Mouse (Mus musculus) liver, postnatal 0 days (tissue): ENCODE data around the gene Nedd9. TPM values are rescaled to one million over a fixed set of nuclear protein-coding genes. Genes with fewer than 3 reads are reported as not detected.
A peak's percentile ranks its signal among the peaks of the same experiment; 100 is the strongest.

Source experiments
- ATAC-seq: fragments of 200-750 bp; cut with Nextera tagmentation; 2 replicates; pipeline ENCODE4 v1.8.0; 2017; ENCODE audit warnings: mild to moderate bottlenecking, moderate library complexity
- DNase-seq: peaks from one replicate; pipeline ENCODE4 v3.0.0-alpha.2; 2016
- H3K27ac ChIP-seq: fragments of 300-500 bp; sonication (generic); 2 replicates; pipeline ENCODE4 v1.5.1; 2014; ENCODE audit warnings: antibody characterized with exemption, moderate library complexity, mild to moderate bottlenecking, low read depth
- H3K27me3 ChIP-seq: fragments of 300-500 bp; sonication (generic); 2 replicates; pipeline ENCODE4 v1.6.1; 2014; ENCODE audit warnings: low read length, control low read depth, mixed read lengths; ENCODE audit not compliant: insufficient read depth
- H3K36me3 ChIP-seq: fragments of 300-500 bp; sonication (generic); replicated peaks from 2 replicates; pipeline ENCODE4 v1.6.1; 2014; ENCODE audit warnings: mild to moderate bottlenecking, control low read depth, low read length, moderate library complexity, mixed read lengths; ENCODE audit not compliant: insufficient read depth
- H3K4me1 ChIP-seq: fragments of 300-500 bp; sonication (generic); 2 replicates; pipeline ENCODE4 v1.6.1; 2014; ENCODE audit warnings: antibody characterized with exemption, mild to moderate bottlenecking, control low read depth; ENCODE audit not compliant: insufficient read depth
- H3K4me2 ChIP-seq: fragments of 300-500 bp; sonication (generic); 2 replicates; pipeline ENCODE4 v1.6.1; 2014; ENCODE audit warnings: low read depth, mild to moderate bottlenecking, low read length, moderate library complexity, mixed read lengths
- H3K4me3 ChIP-seq: fragments of 300-500 bp; sonication (generic); 2 replicates; pipeline ENCODE4 v1.5.1; 2014; ENCODE audit warnings: low read depth, low read length
- H3K9ac ChIP-seq: fragments of 300-500 bp; sonication (generic); replicated peaks from 2 replicates; pipeline ENCODE4 v1.6.1; 2014; ENCODE audit warnings: mild to moderate bottlenecking, moderate library complexity
- H3K9me3 ChIP-seq: fragments of 300-500 bp; sonication (generic); 2 replicates; pipeline ENCODE4 v1.6.1; 2016; ENCODE audit warnings: mild to moderate bottlenecking, control low read depth, low read length, mixed read lengths
- CTCF ChIP-seq: sonication (generic); IDR thresholded peaks from 2 replicates; pipeline ENCODE4 v1.5.1; 2016; ENCODE audit warnings: antibody characterized with exemption, low read depth
- EP300 ChIP-seq: IDR thresholded peaks from 2 replicates; pipeline ENCODE4 v1.6.1; 2016; ENCODE audit warnings: antibody characterized with exemption, low read depth, mild to moderate bottlenecking
- WGBS: fragments of 180-500 bp; shearing (Covaris S2); extraction: QIAGEN DNeasy Blood & Tissue Kit; methylation state at CpG from one replicate; pipeline ENCODE4 v1.1.7; 2014; ENCODE audit not compliant: insufficient replicate concordance; 5-methylcytosine and 5-hydroxymethylcytosine counted together
- polyA plus RNA-seq: library from polyadenylated mRNA; unstranded; fragments of >200 nt; fragmentation: Nextera tagmentation; extraction: Ambion mirVana; gene quantifications from 2 replicates; pipeline ENCODE4 v1.2.1, GENCODE M21; 2015

The Nedd9 gene
- polyA plus RNA-seq, 1 experiment from 2014 or later, result 6.9 TPM

GRCm38 (mm10) chr13:41390698-41391097 is 96.5 kb downstream of the Nedd9 start:
- Histone ChIP-seq H3K27me3 (no peaks in the 10 kb centered on the region), H3K36me3 (no peaks in the 10 kb centered on the region; the same call in 1 of the 2 replicates), H3K4me2 (no peak overlapping the region), H3K4me1 (no peaks in the 10 kb centered on the region), H3K4me3 (no peak overlapping the region), H3K9ac (no peak overlapping the region), H3K9me3 (no peaks in the 10 kb centered on the region), H3K27ac (no peak overlapping the region)
- 81% methylated on average over 2 of the region's 2 CpGs for WGBS
- ATAC-seq, result no peak
- no peak for DNase-seq
- no peak for TF ChIP-seq CTCF

GRCm38 (mm10) chr13:41386581-41386980 is 100.6 kb downstream of the Nedd9 start:
- Histone ChIP-seq H3K27me3 (no peaks in the 10 kb centered on the region), H3K4me3 (no peak overlapping the region), H3K9me3 (no peaks in the 10 kb centered on the region), H3K4me2 (no peak overlapping the region), H3K4me1 (peaks cover 9% of the 10 kb centered on the region; the same call in 1 of the 2 replicates), H3K9ac (no peak overlapping the region), H3K27ac (no peak overlapping the region), H3K36me3 (no peaks in the 10 kb centered on the region)
- ATAC-seq (peak; percentile 31; the same call in 1 of the 2 replicates), DNase-seq (no peak)
- 71% methylated on average over 4 of the region's 4 CpGs for WGBS
- TF ChIP-seq CTCF, result no peak
- TF ChIP-seq EP300, result no peak

- H3K36me3 ChIP-seq, result no peaks in the 10 kb centered on the region
- no peak for TF ChIP-seq CTCF
- TF ChIP-seq EP300, result no peak
- ATAC-seq (no peak), DNase-seq (no peak)
- H3K9ac ChIP-seq, result no peak overlapping the region
- H3K27me3 ChIP-seq, result no peaks in the 10 kb centered on the region
- WGBS, result 71% methylated on average over 4 of the region's 4 CpGs
- no peaks in the 10 kb centered on the region for H3K9me3 ChIP-seq
- H3K4me3 ChIP-seq, result no peak overlapping the region
- peaks cover 14% of the 10 kb centered on the region for H3K4me1 ChIP-seq
- H3K4me2 ChIP-seq, result no peak overlapping the region
- no peak overlapping the region for H3K27ac ChIP-seq
These were observed 102.3 kb downstream of the Nedd9 start for GRCm38 (mm10) chr13:41384896-41385295.

GRCm38 (mm10) chr13:41382635-41383034 is 104.5 kb downstream of the Nedd9 start:
- H3K27ac ChIP-seq, result no peak overlapping the region
- no peak for ATAC-seq
- H3K36me3 ChIP-seq, result no peaks in the 10 kb centered on the region
- no peak for DNase-seq
- H3K4me3 ChIP-seq, result no peak overlapping the region
- H3K9ac ChIP-seq, result no peak overlapping the region
- no peaks in the 10 kb centered on the region for H3K27me3 ChIP-seq
- H3K9me3 ChIP-seq, result no peaks in the 10 kb centered on the region
- H3K4me1 ChIP-seq, result peaks cover 15% of the 10 kb centered on the region
- no peak overlapping the region for H3K4me2 ChIP-seq
- TF ChIP-seq CTCF (no peak), EP300 (no peak)

GRCm38 (mm10) chr13:41381806-41382546 is 105.2 kb downstream of the Nedd9 start:
- no peak for DNase-seq
- Histone ChIP-seq H3K4me1 (peaks cover 15% of the 10 kb centered on the region), H3K9ac (no peak overlapping the region), H3K9me3 (no peaks in the 10 kb centered on the region), H3K4me2 (0 out of 2 replicates have a peak overlapping the region, but pooled peaks have one; percentile 29), H3K4me3 (no peak overlapping the region), H3K27me3 (no peaks in the 10 kb centered on the region), H3K36me3 (no peaks in the 10 kb centered on the region), H3K27ac (peak overlapping the region; percentile 62)
- TF ChIP-seq EP300 (no peak), CTCF (no peak)
- 46% methylated on average over 5 of the region's 5 CpGs for whole genome bisulfite sequencing
- ATAC-seq, result no peak

GRCm38 (mm10) chr13:41381041-41381805 is 105.9 kb downstream of the Nedd9 start:
- Histone ChIP-seq H3K36me3 (no peaks in the 10 kb centered on the region), H3K4me3 (no peak overlapping the region), H3K9me3 (no peaks in the 10 kb centered on the region), H3K27me3 (no peaks in the 10 kb centered on the region), H3K27ac (peak overlapping the region; percentile 62), H3K4me1 (peaks cover 15% of the 10 kb centered on the region), H3K4me2 (0 out of 2 replicates have a peak overlapping the region, but pooled peaks have one; percentile 29), H3K9ac (no peak overlapping the region)
- WGBS, result 38% methylated on average over 7 of the region's 7 CpGs
- TF ChIP-seq CTCF (no peak), EP300 (no peak)
- ATAC-seq (no peak), DNase-seq (no peak)
